Mouse (Mus musculus): ENCODE results near the gene 1700025G04Rik. TPM values are rescaled to one million over a fixed set of nuclear protein-coding genes. Genes with fewer than 3 reads are reported as not detected.

Gene 1700025G04Rik
- total and polyA plus RNA-seq, 2 experiments = 0.39 to 1.1 TPM

DNA sequence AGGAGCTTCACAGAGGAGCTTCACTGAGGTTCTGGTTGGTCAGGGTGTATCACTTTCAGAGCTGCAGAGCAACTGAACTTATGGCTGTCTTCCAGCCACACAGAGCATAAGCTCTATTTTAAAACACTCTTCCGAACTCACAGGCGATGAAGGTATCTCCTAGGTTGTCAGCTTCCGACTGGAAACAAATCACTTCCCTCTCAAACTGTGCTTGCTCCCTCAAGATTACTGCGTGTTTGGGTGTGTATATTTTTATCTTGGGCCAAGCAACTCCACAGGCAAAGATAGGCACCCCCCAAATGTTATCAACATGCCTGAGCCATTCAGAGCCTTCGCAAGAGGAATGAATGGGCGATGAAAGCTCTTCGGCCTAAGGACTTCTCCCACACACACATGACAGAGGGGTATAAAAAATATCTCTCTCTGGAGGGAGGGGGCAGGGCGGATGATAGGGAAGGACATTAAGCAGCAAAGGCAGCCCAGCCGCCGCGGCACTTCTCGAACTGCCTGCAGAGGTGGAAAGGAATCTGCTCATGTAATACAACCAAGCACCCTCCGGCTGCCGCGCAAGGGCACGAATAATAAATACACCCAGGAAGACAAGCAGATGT, 1.0 kb downstream of the 1700025G04Rik start:
- Histone ChIP-seq H3K79me2 (ENCODE audit: control insufficient read depth, insufficient read depth, low read length) (no peaks in the 10 kb centered on the region), H3K27ac (replicated peaks; ENCODE audit: insufficient read depth, low read depth, low read length) (no peak overlapping the region), H3K9ac (ENCODE audit: low read depth, low read length) (peak overlapping the region; percentile 33; the same call in 1 of the 2 replicates), H3K4me3 (ENCODE audit: insufficient read depth, low read depth, low read length) (peak overlapping the region; percentile 62), H3K27me3 (ENCODE audit: control insufficient read depth, insufficient read depth, low read length) (peaks cover 11% of the 10 kb centered on the region; the same call in 1 of the 2 replicates), H3K36me3 (ENCODE audit: control insufficient read depth, insufficient read depth, low read length) (no peaks in the 10 kb centered on the region), H3K4me1 (ENCODE audit: control insufficient read depth, insufficient read depth, low read length) (peaks cover 5% of the 10 kb centered on the region)
- DNase-seq (ENCODE audit: extremely low read depth, low read depth, low spot score) = no peak
- TF ChIP-seq POLR2A (IDR thresholded peaks at IDR 0.05; ENCODE audit: extremely low read depth, insufficient read depth, low read length) (no peak), CTCF (IDR thresholded peaks at IDR 0.05; ENCODE audit: low read depth, low read length) (no peak)
- 21% methylated on average over 16 of the region's 16 CpGs for WGBS

DNA sequence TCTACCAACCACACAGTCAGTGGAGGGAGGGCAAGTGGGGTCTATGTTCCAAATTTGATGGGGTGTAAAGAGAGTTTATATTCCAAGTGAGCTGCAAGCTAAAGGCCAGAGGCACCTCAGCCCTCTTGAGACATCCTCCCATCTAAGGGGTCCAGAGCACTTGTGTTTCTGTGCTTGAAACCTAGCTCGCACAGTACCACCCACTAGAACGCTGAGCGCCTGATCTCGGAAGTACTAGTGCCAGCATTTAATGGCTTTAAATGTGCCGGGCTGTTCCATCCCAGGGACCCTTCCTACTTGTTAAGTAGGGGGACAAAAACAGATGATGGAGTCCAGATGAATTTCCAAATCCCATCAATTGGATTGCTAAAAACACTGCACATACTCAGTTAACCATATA, 1.9 kb downstream of the 1700025G04Rik start:
- no peak overlapping the region for H3K4me3 ChIP-seq (ENCODE audit: insufficient read depth, low read depth, low read length)
- H3K9ac ChIP-seq (ENCODE audit: low read depth, low read length) = no peak overlapping the region
- H3K4me1 ChIP-seq (ENCODE audit: control insufficient read depth, insufficient read depth, low read length) = peaks cover 5% of the 10 kb centered on the region
- no peaks in the 10 kb centered on the region for H3K36me3 ChIP-seq (ENCODE audit: control insufficient read depth, insufficient read depth, low read length)
- WGBS = 89% methylated on average over 5 of the region's 5 CpGs
- H3K27me3 ChIP-seq (ENCODE audit: control insufficient read depth, insufficient read depth, low read length) = peaks cover 11% of the 10 kb centered on the region; the same call in 1 of the 2 replicates
- DNase-seq (ENCODE audit: extremely low read depth, low read depth, low spot score) = no peak
- no peaks in the 10 kb centered on the region for H3K79me2 ChIP-seq (ENCODE audit: control insufficient read depth, insufficient read depth, low read length)
- TF ChIP-seq POLR2A (IDR thresholded peaks at IDR 0.05; ENCODE audit: extremely low read depth, insufficient read depth, low read length) (no peak), CTCF (IDR thresholded peaks at IDR 0.05; ENCODE audit: low read depth, low read length) (no peak)
- H3K27ac ChIP-seq (replicated peaks; ENCODE audit: insufficient read depth, low read depth, low read length) = no peak overlapping the region

DNA sequence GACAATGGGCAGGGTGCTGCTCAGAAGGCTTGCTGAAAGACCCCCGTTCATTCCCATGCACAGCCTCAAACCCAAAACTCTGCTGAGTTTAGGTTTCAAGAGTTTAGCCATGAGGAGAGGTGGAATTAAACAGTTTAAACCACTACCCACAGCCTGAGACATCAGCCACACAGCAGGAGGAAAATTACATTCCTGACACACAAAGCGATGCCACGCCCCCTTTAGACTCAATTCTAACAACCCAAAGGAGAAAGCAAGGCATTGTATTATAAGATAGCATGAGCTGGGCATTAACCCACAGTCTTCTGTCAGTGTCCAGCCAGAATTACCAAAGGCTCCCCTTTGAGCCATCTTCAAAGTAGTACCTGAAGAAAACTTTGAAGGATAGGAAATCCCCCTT, 3.0 kb downstream of the 1700025G04Rik start:
- WGBS = 87% methylated on average over 3 of the region's 3 CpGs
- Histone ChIP-seq H3K9ac (ENCODE audit: low read depth, low read length) (no peak overlapping the region), H3K4me1 (ENCODE audit: control insufficient read depth, insufficient read depth, low read length) (peaks cover 5% of the 10 kb centered on the region), H3K4me3 (ENCODE audit: insufficient read depth, low read depth, low read length) (no peak overlapping the region), H3K36me3 (ENCODE audit: control insufficient read depth, insufficient read depth, low read length) (no peaks in the 10 kb centered on the region), H3K27me3 (ENCODE audit: control insufficient read depth, insufficient read depth, low read length) (peaks cover 11% of the 10 kb centered on the region; the same call in 1 of the 2 replicates), H3K79me2 (ENCODE audit: control insufficient read depth, insufficient read depth, low read length) (no peaks in the 10 kb centered on the region), H3K27ac (replicated peaks; ENCODE audit: insufficient read depth, low read depth, low read length) (no peak overlapping the region)
- no peak for DNase-seq (ENCODE audit: extremely low read depth, low read depth, low spot score)
- TF ChIP-seq CTCF (IDR thresholded peaks at IDR 0.05; ENCODE audit: low read depth, low read length) = no peak
- no peak for TF ChIP-seq POLR2A (IDR thresholded peaks at IDR 0.05; ENCODE audit: extremely low read depth, insufficient read depth, low read length)

DNA sequence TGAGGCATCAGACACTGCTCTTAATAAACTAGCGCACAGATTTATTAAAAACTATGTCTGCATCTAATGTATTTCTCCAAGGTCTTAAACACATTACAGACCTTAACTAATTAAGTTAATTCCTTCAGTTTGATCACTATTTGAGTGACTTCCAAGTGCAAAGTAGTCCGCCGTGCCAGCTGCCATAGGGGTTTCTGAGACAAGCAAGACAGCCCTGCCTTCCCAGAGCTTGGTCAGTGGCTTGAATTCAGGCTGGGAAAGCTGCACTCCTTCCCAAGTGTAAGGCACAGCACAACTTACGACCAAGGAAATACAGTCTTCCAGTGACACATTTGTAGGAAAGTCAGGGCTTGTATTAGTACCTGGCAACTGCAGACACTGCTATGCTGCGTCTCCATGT, 4.4 kb downstream of the 1700025G04Rik start:
- Histone ChIP-seq H3K27me3 (ENCODE audit: control insufficient read depth, insufficient read depth, low read length) (peaks cover 9% of the 10 kb centered on the region; the same call in 1 of the 2 replicates), H3K36me3 (ENCODE audit: control insufficient read depth, insufficient read depth, low read length) (no peaks in the 10 kb centered on the region), H3K27ac (replicated peaks; ENCODE audit: insufficient read depth, low read depth, low read length) (no peak overlapping the region), H3K4me3 (ENCODE audit: insufficient read depth, low read depth, low read length) (no peak overlapping the region), H3K4me1 (ENCODE audit: control insufficient read depth, insufficient read depth, low read length) (peaks cover 4% of the 10 kb centered on the region), H3K79me2 (ENCODE audit: control insufficient read depth, insufficient read depth, low read length) (no peaks in the 10 kb centered on the region), H3K9ac (ENCODE audit: low read depth, low read length) (no peak overlapping the region)
- DNase-seq (ENCODE audit: extremely low read depth, low read depth, low spot score) = no peak
- no peak for TF ChIP-seq CTCF (IDR thresholded peaks at IDR 0.05; ENCODE audit: low read depth, low read length)
- TF ChIP-seq POLR2A (IDR thresholded peaks at IDR 0.05; ENCODE audit: extremely low read depth, insufficient read depth, low read length) = no peak
- WGBS = 91% methylated on average over 5 of the region's 5 CpGs

DNA sequence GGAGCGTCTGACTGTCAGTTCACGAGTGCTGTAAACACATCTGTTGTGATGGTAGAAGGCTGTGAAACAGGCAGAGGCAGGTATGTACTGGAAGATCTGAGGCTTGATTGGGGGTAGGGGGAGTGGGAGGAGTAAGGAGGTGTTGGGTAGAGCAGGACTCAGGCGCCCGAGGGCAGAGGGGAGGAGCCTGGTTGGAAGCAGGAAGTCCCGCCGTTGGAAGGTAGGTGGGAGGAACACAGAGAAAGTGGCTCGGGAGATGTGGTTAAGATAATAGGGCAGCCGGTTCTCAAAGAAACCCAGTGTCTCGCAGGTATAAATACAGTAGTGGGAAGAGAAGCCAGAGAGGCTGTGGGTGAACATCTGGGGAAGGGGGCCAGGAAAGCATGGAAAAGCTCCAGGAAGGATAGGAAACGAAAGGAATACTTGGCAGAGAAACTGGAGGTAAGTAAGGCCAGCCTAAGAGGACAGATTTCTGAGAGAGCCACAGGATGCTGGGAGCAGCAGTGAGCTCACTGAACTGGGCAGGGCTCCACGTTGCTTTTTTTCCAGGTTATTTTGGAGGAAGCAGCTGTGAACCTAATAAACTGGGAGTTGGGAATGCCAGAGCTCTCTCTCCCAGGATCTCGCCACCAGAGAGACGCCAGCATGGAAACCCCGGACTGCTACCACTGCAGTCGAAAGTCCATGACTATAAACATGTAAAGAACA, 5.1 kb downstream of the 1700025G04Rik start:
- Histone ChIP-seq H3K4me3 (ENCODE audit: insufficient read depth, low read depth, low read length) (no peak overlapping the region), H3K27ac (replicated peaks; ENCODE audit: insufficient read depth, low read depth, low read length) (no peak overlapping the region), H3K79me2 (ENCODE audit: control insufficient read depth, insufficient read depth, low read length) (no peaks in the 10 kb centered on the region), H3K36me3 (ENCODE audit: control insufficient read depth, insufficient read depth, low read length) (no peaks in the 10 kb centered on the region), H3K4me1 (ENCODE audit: control insufficient read depth, insufficient read depth, low read length) (peaks cover 2% of the 10 kb centered on the region; the same call in 1 of the 2 replicates), H3K9ac (ENCODE audit: low read depth, low read length) (no peak overlapping the region), H3K27me3 (ENCODE audit: control insufficient read depth, insufficient read depth, low read length) (peaks cover 3% of the 10 kb centered on the region; the same call in 1 of the 2 replicates)
- DNase-seq (ENCODE audit: extremely low read depth, low read depth, low spot score) = no peak
- TF ChIP-seq CTCF (IDR thresholded peaks at IDR 0.05; ENCODE audit: low read depth, low read length) (no peak), POLR2A (IDR thresholded peaks at IDR 0.05; ENCODE audit: extremely low read depth, insufficient read depth, low read length) (no peak)
- 23% methylated on average over 15 of the region's 15 CpGs for WGBS

Measured in liver, adult 2 months (tissue).